Mouse (Mus musculus): Measurements from ENCODE around the gene Cysltr2.

DNA sequence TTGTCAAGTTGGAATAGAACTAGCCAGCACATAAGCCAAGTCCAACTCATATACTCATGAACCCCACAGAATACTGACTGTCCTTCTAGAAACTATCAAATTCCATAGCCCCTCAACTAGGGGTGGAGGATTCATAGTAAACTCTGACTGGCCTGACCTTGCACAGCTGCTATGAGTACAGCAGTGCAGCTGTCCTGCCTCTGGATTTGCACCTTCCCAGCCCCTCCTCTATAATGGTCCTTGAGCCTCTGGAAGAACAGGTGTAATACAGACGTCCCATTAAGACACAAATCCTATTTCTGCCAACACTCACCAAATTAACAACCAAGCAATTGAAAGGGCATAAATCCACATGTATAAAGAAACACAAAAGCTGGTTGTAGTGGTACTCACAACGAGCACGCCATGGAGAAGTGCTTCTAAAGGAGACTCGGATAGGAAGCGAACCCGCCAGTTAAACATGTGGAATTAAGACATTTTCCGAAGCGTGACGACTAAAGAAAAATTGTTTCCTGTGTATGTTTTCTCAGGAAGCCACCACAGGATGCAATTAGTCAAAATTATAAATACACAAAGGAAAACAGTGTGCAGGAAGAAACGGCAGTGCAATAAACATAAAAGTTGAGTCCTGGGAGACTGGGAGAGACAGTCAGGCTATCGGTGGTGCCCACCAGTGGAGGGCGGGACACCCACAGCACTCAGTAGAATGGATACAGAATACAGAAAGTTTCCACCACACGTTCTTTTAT, 46.1 kb upstream of the Cysltr2 start:
- TF ChIP-seq CTCF (conservative IDR thresholded peaks at IDR 0.05; ENCODE audit: insufficient read depth, insufficient read length, low read depth, low read length): no peak
- TF ChIP-seq POLR2A (IDR thresholded peaks at IDR 0.05; ENCODE audit: low read depth, low read length): no peak

Data from kidney, adult 2 months (tissue).